Mouse (Mus musculus): Measurements from ENCODE around the gene Zfp46. TPM values are rescaled to one million over a fixed set of nuclear protein-coding genes. Genes with fewer than 3 reads are reported as not detected.

The Zfp46 gene
- polyA plus RNA-seq, 1 experiment from 2014 or later: 24.2 TPM

DNA sequence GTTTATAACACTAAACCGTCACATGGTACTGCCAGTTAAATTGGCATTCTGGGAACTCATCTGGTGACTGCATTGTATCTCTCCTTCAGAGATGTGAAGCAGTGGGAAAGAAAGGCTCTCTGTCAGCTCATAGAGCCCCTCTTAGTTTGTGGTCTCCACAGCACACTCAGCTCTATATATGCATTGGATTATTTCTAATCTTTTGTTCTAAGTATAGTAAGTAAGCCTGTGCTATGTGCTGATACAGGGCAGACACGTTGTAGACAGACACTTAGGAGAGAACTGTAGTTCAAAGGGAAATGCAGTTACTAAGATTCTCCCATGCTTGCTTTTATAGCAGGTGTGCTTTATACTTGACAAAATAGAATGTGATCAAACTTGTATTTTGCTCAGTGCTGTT is 50.6 kb downstream of the Zfp46 start:
- H3K36me3 ChIP-seq (ENCODE audit: control insufficient read depth, insufficient read depth, low read length): peaks cover 75% of the 10 kb centered on the region
- H3K9ac ChIP-seq (ENCODE audit: low read depth, low read length): no peak overlapping the region
- H3K27me3 ChIP-seq (replicated peaks; ENCODE audit: control insufficient read depth, insufficient read depth, low read length): no peaks in the 10 kb centered on the region
- H3K4me3 ChIP-seq (ENCODE audit: low read depth, low read length): no peak overlapping the region
- H3K4me1 ChIP-seq (ENCODE audit: control insufficient read depth, insufficient read depth, low read length): no peaks in the 10 kb centered on the region
- no peaks in the 10 kb centered on the region for H3K9me3 ChIP-seq (ENCODE audit: control insufficient read depth, low read length)
- no peak overlapping the region for H3K4me2 ChIP-seq (ENCODE audit: low read depth, low read length)
- no peak for ATAC-seq (ENCODE audit: low read depth)
- DNase-seq (ENCODE audit: low spot score): no peak
- WGBS: 72% methylated on average over 2 of the region's 2 CpGs
- H3K27ac ChIP-seq (replicated peaks; ENCODE audit: low read depth, low read length): no peak overlapping the region

DNA sequence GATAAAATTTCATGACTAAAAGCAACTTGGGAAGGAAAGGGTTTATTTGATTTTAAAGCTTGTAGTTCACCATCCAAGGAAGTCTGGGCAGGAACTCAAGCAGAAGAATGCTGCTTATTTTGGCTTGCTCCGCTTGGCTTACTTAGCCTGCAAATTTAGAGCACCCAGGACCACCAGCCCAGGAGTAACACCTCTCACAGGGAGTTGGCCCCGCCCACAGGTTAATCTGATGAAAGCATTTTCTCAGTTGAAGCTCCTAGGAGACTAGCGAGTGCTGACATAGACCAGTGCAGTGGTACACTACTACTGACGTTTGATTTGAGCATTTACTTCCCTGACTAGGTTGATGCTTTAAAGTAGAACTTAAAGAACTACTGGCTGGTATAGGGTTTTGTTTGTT is 52.6 kb downstream of the Zfp46 start:
- DNase-seq (ENCODE audit: low spot score): no peak
- no peak overlapping the region for H3K4me2 ChIP-seq (ENCODE audit: low read depth, low read length)
- no peak overlapping the region for H3K27ac ChIP-seq (replicated peaks; ENCODE audit: low read depth, low read length)
- 62% methylated on average over 4 of the region's 4 CpGs for WGBS
- H3K9ac ChIP-seq (ENCODE audit: low read depth, low read length): no peak overlapping the region
- peaks cover 70% of the 10 kb centered on the region for H3K36me3 ChIP-seq (ENCODE audit: control insufficient read depth, insufficient read depth, low read length)
- no peak for ATAC-seq (ENCODE audit: low read depth)
- H3K4me1 ChIP-seq (ENCODE audit: control insufficient read depth, insufficient read depth, low read length): no peaks in the 10 kb centered on the region
- no peaks in the 10 kb centered on the region for H3K9me3 ChIP-seq (ENCODE audit: control insufficient read depth, low read length)
- H3K27me3 ChIP-seq (replicated peaks; ENCODE audit: control insufficient read depth, insufficient read depth, low read length): no peaks in the 10 kb centered on the region
- no peak overlapping the region for H3K4me3 ChIP-seq (ENCODE audit: low read depth, low read length)

Other genes starting within 250 kb of the Zfp46 start
- gene Rpl11, start 231.3 kb upstream of the Zfp46 start, polyA plus RNA-seq (2014; fragmentation: Nextera tagmentation; extraction: Ambion mirVana): 528 and 551 TPM in 2 replicates
- gene Id3, start 141.2 kb upstream of the Zfp46 start, polyA plus RNA-seq (2014; fragmentation: Nextera tagmentation; extraction: Ambion mirVana): 404 and 407 TPM in 2 replicates
- gene E2f2, start 112.3 kb upstream of the Zfp46 start, polyA plus RNA-seq (2014; fragmentation: Nextera tagmentation; extraction: Ambion mirVana): 7.9 and 10.1 TPM in 2 replicates
- gene Asap3, start 78.3 kb upstream of the Zfp46 start, polyA plus RNA-seq (2014; fragmentation: Nextera tagmentation; extraction: Ambion mirVana): 8.1 and 11.3 TPM in 2 replicates
- gene Tcea3, start 37.0 kb upstream of the Zfp46 start, polyA plus RNA-seq (2014; fragmentation: Nextera tagmentation; extraction: Ambion mirVana): 25.4 and 27.2 TPM in 2 replicates
- 126 and 157 TPM in 2 replicates for gene Hnrnpr, start 26.3 kb downstream of the Zfp46 start, polyA plus RNA-seq (2014; fragmentation: Nextera tagmentation; extraction: Ambion mirVana)
- 1.2 and 1.4 TPM in 2 replicates for gene Htr1d, start 138.8 kb downstream of the Zfp46 start, polyA plus RNA-seq (2014; fragmentation: Nextera tagmentation; extraction: Ambion mirVana)
- gene 6030445D17Rik, start 177.6 kb downstream of the Zfp46 start, polyA plus RNA-seq (2014; fragmentation: Nextera tagmentation; extraction: Ambion mirVana): 0.42 TPM in 2 replicates
- 83.4 and 99.5 TPM in 2 replicates for gene Luzp1, start 185.1 kb downstream of the Zfp46 start, polyA plus RNA-seq (2014; fragmentation: Nextera tagmentation; extraction: Ambion mirVana)

All from embryonic facial prominence, embryonic 14.5 days (tissue).